Mouse (Mus musculus) stomach, postnatal 0 days (tissue): ENCODE data around the gene Zmym6. TPM values are rescaled to one million over a fixed set of nuclear protein-coding genes. Genes with fewer than 3 reads are reported as not detected.
A peak's percentile ranks its signal among the peaks of the same experiment; 100 is the strongest.

Experiments used
- ATAC-seq: fragments of 200-750 bp; cut with Nextera tagmentation; 2 replicates; pipeline ENCODE4 v1.8.0; 2017; ENCODE audit not compliant: low FRiP score, low TSS enrichment
- DNase-seq: peaks from one replicate; pipeline ENCODE4 v3.0.0-alpha.2; 2016; ENCODE audit warnings: low spot score
- H3K27ac ChIP-seq: fragments of 300-500 bp; sonication (generic); replicated peaks from 2 replicates; pipeline ENCODE4 v1.5.1; 2014; ENCODE audit warnings: mild to moderate bottlenecking, control low read depth
- H3K27me3 ChIP-seq: fragments of 300-500 bp; sonication (generic); 2 replicates; pipeline ENCODE4 v1.6.1; 2014; ENCODE audit warnings: low read length; ENCODE audit not compliant: control insufficient read depth, insufficient read depth
- H3K36me3 ChIP-seq: fragments of 300-500 bp; sonication (generic); 2 replicates; pipeline ENCODE4 v1.6.1; 2014; ENCODE audit warnings: low read length, mixed read lengths; ENCODE audit not compliant: control insufficient read depth, insufficient read depth
- H3K4me1 ChIP-seq: fragments of 300-500 bp; sonication (generic); replicated peaks from 2 replicates; pipeline ENCODE4 v1.6.1; 2014; ENCODE audit warnings: antibody characterized with exemption; ENCODE audit not compliant: control insufficient read depth, insufficient read depth
- H3K4me2 ChIP-seq: fragments of 300-500 bp; sonication (generic); replicated peaks from 2 replicates; pipeline ENCODE4 v1.6.1; 2014; ENCODE audit warnings: low read depth, mild to moderate bottlenecking, control low read depth, moderate library complexity
- H3K4me3 ChIP-seq: fragments of 300-500 bp; sonication (generic); 2 replicates; pipeline ENCODE4 v1.5.1; 2014; ENCODE audit warnings: low read depth, low read length, control low read depth
- H3K9ac ChIP-seq: fragments of 300-500 bp; sonication (generic); 2 replicates; pipeline ENCODE4 v1.6.1; 2014; ENCODE audit warnings: mild to moderate bottlenecking, low read length, control low read depth, mixed read lengths
- H3K9me3 ChIP-seq: fragments of 300-500 bp; sonication (generic); 2 replicates; pipeline ENCODE4 v1.6.1; 2016; ENCODE audit warnings: low read length; ENCODE audit not compliant: control insufficient read depth
- CTCF ChIP-seq: IDR thresholded peaks from 2 replicates; pipeline ENCODE4 v1.5.1; 2016; ENCODE audit warnings: antibody characterized with exemption, low read depth, mild to moderate bottlenecking, moderate library complexity
- WGBS: fragments of 180-500 bp; shearing (Covaris S2); extraction: QIAGEN DNeasy Blood & Tissue Kit; methylation state at CpG from one replicate; pipeline ENCODE4 v1.1.7; 2014; 5-methylcytosine and 5-hydroxymethylcytosine counted together
- polyA plus RNA-seq: library from polyadenylated mRNA; unstranded; fragments of >200 nt; fragmentation: Nextera tagmentation; extraction: Ambion mirVana; gene quantifications from 2 replicates; pipeline ENCODE4 v1.2.1, GENCODE M21; 2015

Gene Zmym6
- polyA plus RNA-seq, 1 experiment from 2014 or later, result 6.6 TPM

DNA sequence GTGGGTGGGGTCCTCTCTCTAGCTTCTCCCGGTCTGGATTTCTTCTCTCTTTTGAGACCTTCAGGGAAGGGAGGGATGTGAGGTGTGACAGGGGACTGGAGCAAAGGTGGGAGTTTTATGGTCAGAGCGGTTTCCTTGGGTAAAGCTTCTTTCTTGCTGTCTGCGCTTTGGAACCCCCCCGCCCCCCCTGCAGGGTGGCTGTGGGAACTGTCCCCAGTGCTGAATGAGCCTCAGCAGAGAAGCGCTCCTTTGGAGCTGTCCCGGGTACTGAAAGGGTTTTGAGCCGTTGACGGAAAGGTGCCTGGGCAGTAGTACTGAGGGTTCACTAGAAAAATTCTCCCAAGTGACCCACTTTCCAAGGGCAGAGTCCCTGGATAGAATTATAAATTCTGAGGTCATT is 96.3 kb downstream of the Zmym6 start:
- H3K27me3 ChIP-seq, result peaks cover 2% of the 10 kb centered on the region; the same call in 1 of the 2 replicates
- ATAC-seq (peak; percentile 47; the same call in 1 of the 2 replicates), DNase-seq (peak; percentile 75)
- H3K4me2 ChIP-seq, result no peak overlapping the region
- WGBS, result 2% methylated on average over 8 of the region's 8 CpGs
- 0 out of 2 replicates have a peak, but pooled peaks cover under 1% of the 10 kb centered on the region for H3K4me1 ChIP-seq
- no peak overlapping the region for H3K9ac ChIP-seq
- H3K4me3 ChIP-seq, result no peak overlapping the region
- H3K36me3 ChIP-seq, result no peaks in the 10 kb centered on the region
- no peaks in the 10 kb centered on the region for H3K9me3 ChIP-seq
- H3K27ac ChIP-seq, result no peak overlapping the region
- TF ChIP-seq CTCF, result no peak

Other genes starting within 250 kb of the Zmym6 start
- 6.7 and 7.1 TPM in 2 replicates for gene Zmym4, start 109.2 kb upstream of the Zmym6 start, polyA plus RNA-seq
- gene Sfpq, start 56.1 kb upstream of the Zmym6 start, polyA plus RNA-seq, result 41.5 and 42.9 TPM in 2 replicates
- 4.8 and 5.3 TPM in 2 replicates for gene Zmym1, start 16.2 kb upstream of the Zmym6 start, polyA plus RNA-seq
- 14.5 and 16.0 TPM in 2 replicates for gene Tmem35b, start 46.3 kb downstream of the Zmym6 start, polyA plus RNA-seq
- gene Dlgap3, start 91.8 kb downstream of the Zmym6 start, polyA plus RNA-seq, result 0.45 and 0.47 TPM in 2 replicates
- 37.7 and 41.1 TPM in 2 replicates for gene Smim12, start 166.4 kb downstream of the Zmym6 start, polyA plus RNA-seq
- 7.3 and 8.0 TPM in 2 replicates for gene Gja4, start 236.7 kb downstream of the Zmym6 start, polyA plus RNA-seq